Mouse (Mus musculus): ENCODE data around the gene Dglucy.
A peak's percentile ranks its signal among the peaks of the same experiment; 100 is the strongest.
"Not testable (repeated sequence)": the region's sequence is repeated elsewhere in the genome, so short reads cannot be mapped to it uniquely, and the experiment has no call there.

Gene Dglucy

GRCm38 (mm10) chr12:100780416-100780815 is 1.6 kb downstream of the Dglucy start:
- no peak for DNase-seq (ENCODE audit: low read depth, low spot score)

GRCm38 (mm10) chr12:100781428-100782120 is 2.7 kb downstream of the Dglucy start:
- DNase-seq (ENCODE audit: low read depth, low spot score): no peak

- no peak for DNase-seq (ENCODE audit: low read depth, low spot score)
Measured at GRCm38 (mm10) chr12:100784152-100784551, 5.3 kb downstream of the Dglucy start.

- no peak for DNase-seq (ENCODE audit: low read depth, low spot score)
Measured at GRCm38 (mm10) chr12:100785344-100785743, 6.5 kb downstream of the Dglucy start.

- DNase-seq (ENCODE audit: low read depth, low spot score): no peak
Measured at GRCm38 (mm10) chr12:100789981-100790550, 11.2 kb downstream of the Dglucy start.

- DNase-seq (ENCODE audit: low read depth, low spot score): no peak
Measured at GRCm38 (mm10) chr12:100791425-100791824, 12.6 kb downstream of the Dglucy start.

GRCm38 (mm10) chr12:100794450-100795230 is 15.8 kb downstream of the Dglucy start:
- peak; percentile 42 for DNase-seq (ENCODE audit: low read depth, low spot score)

GRCm38 (mm10) chr12:100795390-100796036 is 16.7 kb downstream of the Dglucy start:
- DNase-seq (ENCODE audit: low read depth, low spot score): no peak

GRCm38 (mm10) chr12:100803391-100803790 is 24.5 kb downstream of the Dglucy start:
- DNase-seq (ENCODE audit: low read depth, low spot score): not testable (repeated sequence)

GRCm38 (mm10) chr12:100807280-100807679 is 28.4 kb downstream of the Dglucy start:
- no peak for DNase-seq (ENCODE audit: low read depth, low spot score)

- peak; percentile 34 for DNase-seq (ENCODE audit: low read depth, low spot score)
Measured at GRCm38 (mm10) chr12:100808609-100809280, 29.9 kb downstream of the Dglucy start.

GRCm38 (mm10) chr12:100810542-100810941 is 31.7 kb downstream of the Dglucy start:
- no peak for DNase-seq (ENCODE audit: low read depth, low spot score)

- DNase-seq (ENCODE audit: low read depth, low spot score): no peak
Measured at GRCm38 (mm10) chr12:100813901-100814300, 35.0 kb downstream of the Dglucy start.

GRCm38 (mm10) chr12:100814671-100815070 is 35.8 kb downstream of the Dglucy start:
- DNase-seq (ENCODE audit: low read depth, low spot score): peak; percentile 69

- peak; percentile 51 for DNase-seq (ENCODE audit: low read depth, low spot score)
Measured at GRCm38 (mm10) chr12:100816906-100817305, 38.0 kb downstream of the Dglucy start.

GRCm38 (mm10) chr12:100819965-100820364 is 41.1 kb downstream of the Dglucy start:
- DNase-seq (ENCODE audit: low read depth, low spot score): no peak

- DNase-seq (ENCODE audit: low read depth, low spot score): peak; percentile 51
Measured at GRCm38 (mm10) chr12:100831021-100831420, 52.2 kb downstream of the Dglucy start.

- DNase-seq (ENCODE audit: low read depth, low spot score): peak; percentile 84
Measured at GRCm38 (mm10) chr12:100831629-100832325, 52.9 kb downstream of the Dglucy start.

- DNase-seq (ENCODE audit: low read depth, low spot score): no peak
Measured at GRCm38 (mm10) chr12:100837208-100837607, 58.4 kb downstream of the Dglucy start.

- DNase-seq (ENCODE audit: low read depth, low spot score): peak; percentile 51
Measured at GRCm38 (mm10) chr12:100839079-100839600, 60.3 kb downstream of the Dglucy start.

- no peak for DNase-seq (ENCODE audit: low read depth, low spot score)
Measured at GRCm38 (mm10) chr12:100839926-100840325, 61.1 kb downstream of the Dglucy start.

Data from ZHBTc4 (cell line).